Mouse (Mus musculus): ENCODE results near the gene Smdt1. TPM values are rescaled to one million over a fixed set of nuclear protein-coding genes. Genes with fewer than 3 reads are reported as not detected.
"Not testable (repeated sequence)": the region's sequence is repeated elsewhere in the genome, so short reads cannot be mapped to it uniquely, and the experiment has no call there.

The Smdt1 gene
- polyA plus RNA-seq, 1 experiment from 2014 or later: 259 TPM

- no peaks in the 10 kb centered on the region for H3K9me3 ChIP-seq (replicated peaks)
- ATAC-seq (ENCODE audit: low FRiP score): no peak
- H3K4me1 ChIP-seq: peaks cover 4% of the 10 kb centered on the region
- H3K36me3 ChIP-seq: no peaks in the 10 kb centered on the region
- 64% methylated on average over 22 of the region's 22 CpGs for WGBS
- H3K9ac ChIP-seq: no peak overlapping the region
- no peak overlapping the region for H3K27ac ChIP-seq
- no peak overlapping the region for H3K4me3 ChIP-seq
- H3K27me3 ChIP-seq: no peaks in the 10 kb centered on the region
- H3K4me2 ChIP-seq (replicated peaks): no peak overlapping the region; the same call in 1 of the 2 replicates
Observed at GRCm38 (mm10) chr15:82358431-82359260, 19.9 kb downstream of the Smdt1 start.

GRCm38 (mm10) chr15:82361459-82362018, 22.8 kb downstream of the Smdt1 start:
- H3K36me3 ChIP-seq: no peaks in the 10 kb centered on the region
- H3K4me1 ChIP-seq: no peaks in the 10 kb centered on the region
- H3K9ac ChIP-seq: no peak overlapping the region
- 79% methylated on average over 11 of the region's 11 CpGs for WGBS
- H3K27ac ChIP-seq: no peak overlapping the region
- no peak for ATAC-seq (ENCODE audit: low FRiP score)
- H3K4me2 ChIP-seq (replicated peaks): no peak overlapping the region
- no peaks in the 10 kb centered on the region for H3K27me3 ChIP-seq
- no peaks in the 10 kb centered on the region for H3K9me3 ChIP-seq (replicated peaks)
- H3K4me3 ChIP-seq: no peak overlapping the region

DNA sequence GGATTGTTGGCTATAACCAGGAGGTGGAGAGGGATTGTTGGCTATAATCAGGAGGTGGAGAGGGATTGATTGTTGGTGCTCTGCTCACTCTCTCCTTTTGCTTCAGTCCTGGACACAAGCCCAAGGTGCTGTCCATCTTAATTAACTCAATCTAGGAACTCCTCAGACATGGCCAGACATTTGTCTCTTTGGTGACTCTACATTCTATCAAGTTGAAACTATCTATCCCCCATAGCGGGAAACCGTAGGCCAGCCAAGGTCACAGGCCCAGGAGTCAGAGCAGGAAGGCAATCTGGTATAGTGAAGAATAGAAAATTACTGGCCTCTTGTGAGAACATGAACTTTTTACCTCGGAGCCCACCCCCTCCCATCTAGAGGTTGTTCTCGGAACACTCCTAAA, 23.5 kb downstream of the Smdt1 start:
- no peak for ATAC-seq (ENCODE audit: low FRiP score)
- H3K27me3 ChIP-seq: no peaks in the 10 kb centered on the region
- no peak overlapping the region for H3K4me3 ChIP-seq
- H3K4me1 ChIP-seq: no peaks in the 10 kb centered on the region
- no peak overlapping the region for H3K4me2 ChIP-seq (replicated peaks)
- no peaks in the 10 kb centered on the region for H3K36me3 ChIP-seq
- no peak overlapping the region for H3K27ac ChIP-seq
- WGBS: 87% methylated on average over 4 of the region's 4 CpGs
- no peak overlapping the region for H3K9ac ChIP-seq
- H3K9me3 ChIP-seq (replicated peaks): no peaks in the 10 kb centered on the region

- H3K4me2 ChIP-seq (replicated peaks); ATAC-seq (ENCODE audit: low FRiP score): not testable (repeated sequence)
- 77% methylated on average over 9 of the region's 12 CpGs for WGBS
Observed at GRCm38 (mm10) chr15:82363801-82364200, 25.0 kb downstream of the Smdt1 start.

GRCm38 (mm10) chr15:82364561-82364960, 25.8 kb downstream of the Smdt1 start:
- H3K36me3 ChIP-seq; H3K4me3 ChIP-seq; H3K4me2 ChIP-seq (replicated peaks); H3K4me1 ChIP-seq; ATAC-seq (ENCODE audit: low FRiP score); H3K9ac ChIP-seq; H3K27me3 ChIP-seq; H3K27ac ChIP-seq; H3K9me3 ChIP-seq (replicated peaks): not testable (repeated sequence)
- WGBS: 9% methylated on average over 4 of the region's 9 CpGs

More at GRCm38 (mm10) chr15:82363801-82364200, 25.0 kb downstream of the Smdt1 start:
- not testable (repeated sequence) for H3K36me3 ChIP-seq; H3K4me1 ChIP-seq; H3K27ac ChIP-seq; H3K9ac ChIP-seq; H3K9me3 ChIP-seq (replicated peaks); H3K27me3 ChIP-seq; H3K4me3 ChIP-seq

DNA sequence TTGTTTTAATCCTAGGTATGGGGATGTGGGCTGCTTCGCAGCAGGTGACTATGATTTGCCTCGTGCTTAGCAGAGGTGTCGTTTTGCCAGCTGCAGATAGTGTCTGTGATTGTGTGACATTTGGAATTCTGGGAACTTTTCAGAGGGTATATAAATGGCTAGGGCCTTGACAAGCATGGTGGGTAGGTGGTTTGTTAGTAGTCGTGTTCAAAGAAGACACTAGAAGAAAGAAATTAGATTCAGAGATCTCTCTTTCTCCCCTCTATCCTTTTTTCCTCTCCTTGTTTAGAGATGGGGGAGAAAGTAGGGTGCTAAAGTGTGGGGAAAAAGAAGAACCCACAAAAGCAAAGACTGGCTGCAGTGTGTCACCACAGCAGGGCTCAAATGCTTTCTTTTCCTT, 29.4 kb downstream of the Smdt1 start:
- no peak for ATAC-seq (ENCODE audit: low FRiP score)
- Histone ChIP-seq H3K9ac (no peak overlapping the region), H3K4me3 (no peak overlapping the region), H3K27ac (no peak overlapping the region), H3K4me1 (no peaks in the 10 kb centered on the region), H3K4me2 (replicated peaks) (no peak overlapping the region), H3K36me3 (no peaks in the 10 kb centered on the region), H3K27me3 (no peaks in the 10 kb centered on the region), H3K9me3 (replicated peaks) (no peaks in the 10 kb centered on the region)
- 91% methylated on average over 4 of the region's 4 CpGs for WGBS

- no peaks in the 10 kb centered on the region for H3K4me1 ChIP-seq
- WGBS: 76% methylated on average over 1 of the region's 1 CpGs
- no peaks in the 10 kb centered on the region for H3K36me3 ChIP-seq
- H3K27me3 ChIP-seq: no peaks in the 10 kb centered on the region
- no peak overlapping the region for H3K4me2 ChIP-seq (replicated peaks)
- no peak overlapping the region for H3K9ac ChIP-seq
- H3K4me3 ChIP-seq: no peak overlapping the region
- no peak overlapping the region for H3K27ac ChIP-seq
- no peaks in the 10 kb centered on the region for H3K9me3 ChIP-seq (replicated peaks)
- ATAC-seq (ENCODE audit: low FRiP score): no peak
Observed at GRCm38 (mm10) chr15:82368851-82369250, 30.1 kb downstream of the Smdt1 start.

GRCm38 (mm10) chr15:82372446-82372845, 33.7 kb downstream of the Smdt1 start:
- H3K4me1 ChIP-seq: peaks cover 7% of the 10 kb centered on the region; the same call in 1 of the 2 replicates
- no peaks in the 10 kb centered on the region for H3K9me3 ChIP-seq (replicated peaks)
- no peak for ATAC-seq (ENCODE audit: low FRiP score)
- no peak overlapping the region for H3K9ac ChIP-seq
- WGBS: 90% methylated on average over 6 of the region's 6 CpGs
- no peak overlapping the region for H3K27ac ChIP-seq
- H3K4me3 ChIP-seq: no peak overlapping the region
- no peaks in the 10 kb centered on the region for H3K27me3 ChIP-seq
- no peaks in the 10 kb centered on the region for H3K36me3 ChIP-seq
- no peak overlapping the region for H3K4me2 ChIP-seq (replicated peaks)

DNA sequence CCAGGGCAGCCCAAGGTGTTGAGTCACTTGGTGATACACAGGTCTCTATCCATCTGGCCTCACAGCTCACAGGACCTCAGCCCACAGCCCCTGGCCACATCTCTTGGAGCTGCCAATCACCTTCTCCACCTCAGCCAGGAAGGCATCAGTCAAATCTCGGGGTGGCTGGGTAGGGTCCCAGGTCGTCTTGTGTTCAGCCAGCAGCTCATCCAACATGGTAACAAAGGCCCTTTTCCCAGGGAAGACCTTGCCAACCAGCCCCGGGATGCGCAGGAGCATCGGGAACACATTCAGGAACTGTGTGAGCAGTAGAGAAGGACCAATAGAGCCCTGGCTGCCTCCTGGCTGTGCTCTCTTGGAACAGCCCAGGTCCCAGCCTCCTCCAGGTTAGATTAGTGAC, 34.2 kb downstream of the Smdt1 start:
- H3K27me3 ChIP-seq: no peaks in the 10 kb centered on the region
- 88% methylated on average over 5 of the region's 5 CpGs for WGBS
- no peak overlapping the region for H3K9ac ChIP-seq
- no peak overlapping the region for H3K4me2 ChIP-seq (replicated peaks)
- no peak overlapping the region for H3K4me3 ChIP-seq
- no peaks in the 10 kb centered on the region for H3K9me3 ChIP-seq (replicated peaks)
- ATAC-seq (ENCODE audit: low FRiP score): no peak
- no peak overlapping the region for H3K27ac ChIP-seq
- H3K36me3 ChIP-seq: no peaks in the 10 kb centered on the region
- H3K4me1 ChIP-seq: peaks cover 7% of the 10 kb centered on the region

DNA sequence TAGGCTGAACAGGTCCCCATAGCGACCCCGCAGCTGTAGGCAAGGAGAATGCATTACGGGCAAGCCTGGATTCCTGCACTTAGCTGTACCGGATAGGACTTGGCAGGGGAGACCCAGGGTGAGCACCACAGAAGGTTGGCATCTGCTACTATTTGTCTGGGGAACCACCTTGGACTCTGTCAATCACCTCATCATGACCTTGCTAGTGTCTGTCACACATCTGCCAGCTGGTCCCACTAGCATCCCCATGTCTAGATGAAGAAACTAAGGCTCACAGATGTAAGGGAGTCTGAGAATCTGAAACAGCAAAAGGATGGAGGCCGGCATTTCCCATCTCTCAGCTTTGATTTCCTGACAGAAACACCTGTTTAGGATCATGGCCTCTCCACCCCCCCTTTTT, 35.7 kb downstream of the Smdt1 start:
- ATAC-seq (ENCODE audit: low FRiP score): no peak

DNA sequence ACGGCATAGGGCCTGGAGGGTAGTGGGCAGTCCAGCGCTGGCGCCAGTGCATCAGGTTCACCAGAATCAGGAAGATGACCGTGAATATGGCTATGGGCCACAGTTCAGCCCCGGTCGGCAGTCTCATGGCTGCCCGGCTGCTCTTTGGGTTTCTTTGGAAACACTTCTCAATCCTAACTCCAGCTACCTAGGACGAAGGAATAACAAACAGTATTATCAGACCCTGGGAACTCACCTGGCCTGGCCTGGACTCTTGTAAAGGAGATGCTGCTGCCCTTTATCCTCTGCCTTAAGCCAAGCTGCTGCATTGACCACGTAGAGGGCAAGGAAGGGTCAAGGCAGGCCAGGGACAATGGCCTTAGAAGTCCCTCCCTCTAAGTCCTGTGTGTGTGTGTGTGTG, 37.1 kb downstream of the Smdt1 start:
- Histone ChIP-seq H3K27me3 (no peaks in the 10 kb centered on the region), H3K36me3 (no peaks in the 10 kb centered on the region), H3K27ac (no peak overlapping the region), H3K4me1 (peaks cover 17% of the 10 kb centered on the region), H3K9me3 (replicated peaks) (no peaks in the 10 kb centered on the region), H3K9ac (no peak overlapping the region), H3K4me3 (no peak overlapping the region), H3K4me2 (replicated peaks) (no peak overlapping the region)
- no peak for ATAC-seq (ENCODE audit: low FRiP score)
- 92% methylated on average over 9 of the region's 9 CpGs for WGBS

More for the DNA sequence above, 35.7 kb downstream of the Smdt1 start:
- peaks cover 7% of the 10 kb centered on the region for H3K4me1 ChIP-seq
- no peaks in the 10 kb centered on the region for H3K27me3 ChIP-seq
- no peaks in the 10 kb centered on the region for H3K9me3 ChIP-seq (replicated peaks)
- H3K9ac ChIP-seq: no peak overlapping the region
- H3K4me3 ChIP-seq: no peak overlapping the region
- WGBS: 64% methylated on average over 5 of the region's 5 CpGs
- H3K27ac ChIP-seq: no peak overlapping the region
- no peaks in the 10 kb centered on the region for H3K36me3 ChIP-seq
- H3K4me2 ChIP-seq (replicated peaks): no peak overlapping the region

DNA sequence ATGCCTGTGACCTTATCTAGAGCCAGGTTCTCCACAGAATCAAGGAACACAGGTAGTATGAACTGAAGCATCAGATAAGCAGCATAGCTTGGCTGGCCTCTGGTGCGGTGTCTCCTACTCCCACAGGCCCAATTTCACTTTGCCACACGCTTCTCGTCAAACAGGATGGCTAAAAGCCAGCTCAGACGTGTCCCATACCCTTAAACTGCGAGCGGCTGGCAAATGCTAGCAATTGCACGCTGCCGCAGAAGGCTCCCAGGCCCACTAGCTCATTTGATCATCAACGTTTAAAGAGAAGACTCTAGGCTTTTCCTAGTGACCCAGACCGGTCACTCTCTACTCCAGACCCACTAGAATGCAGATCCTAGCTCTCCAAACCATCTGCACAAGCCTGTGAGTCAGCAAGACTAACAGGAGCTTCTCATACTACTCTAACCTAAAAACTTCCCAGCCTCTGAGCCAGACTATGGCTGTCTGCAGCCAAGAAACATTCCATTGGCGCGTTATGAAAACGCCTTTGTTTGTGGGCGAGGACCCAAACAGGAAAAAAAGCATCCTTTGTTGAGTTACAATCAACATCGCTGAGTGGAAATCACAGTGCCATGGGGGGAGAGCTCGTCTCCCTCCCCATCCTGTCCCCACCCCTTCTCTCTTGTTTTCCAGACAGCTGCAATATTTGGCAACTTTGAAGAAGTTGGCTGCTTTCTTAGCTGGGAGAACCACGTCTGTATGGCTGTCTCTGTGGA, 37.8 kb downstream of the Smdt1 start:
- WGBS: 67% methylated on average over 17 of the region's 17 CpGs

More for the DNA sequence above, 37.8 kb downstream of the Smdt1 start:
- H3K9ac ChIP-seq: no peak overlapping the region
- no peak for ATAC-seq (ENCODE audit: low FRiP score)
- H3K36me3 ChIP-seq: no peaks in the 10 kb centered on the region
- H3K4me1 ChIP-seq: peaks cover 21% of the 10 kb centered on the region
- H3K4me2 ChIP-seq (replicated peaks): no peak overlapping the region
- no peaks in the 10 kb centered on the region for H3K9me3 ChIP-seq (replicated peaks)
- peak overlapping the region; percentile 8; the same call in 1 of the 2 replicates for H3K27ac ChIP-seq
- no peak overlapping the region for H3K4me3 ChIP-seq
- H3K27me3 ChIP-seq: no peaks in the 10 kb centered on the region

Measured in hindbrain, embryonic 12.5 days (tissue).